Mouse (Mus musculus): ENCODE data around the gene Dctd. TPM values are rescaled to one million over a fixed set of nuclear protein-coding genes. Genes with fewer than 3 reads are reported as not detected.
A peak's percentile ranks its signal among the peaks of the same experiment; 100 is the strongest.
"Not testable (repeated sequence)": the region's sequence is repeated elsewhere in the genome, so short reads cannot be mapped to it uniquely, and the experiment has no call there.

Gene Dctd
- polyA plus RNA-seq, 1 experiment from 2014 or later = 21.2 TPM

DNA sequence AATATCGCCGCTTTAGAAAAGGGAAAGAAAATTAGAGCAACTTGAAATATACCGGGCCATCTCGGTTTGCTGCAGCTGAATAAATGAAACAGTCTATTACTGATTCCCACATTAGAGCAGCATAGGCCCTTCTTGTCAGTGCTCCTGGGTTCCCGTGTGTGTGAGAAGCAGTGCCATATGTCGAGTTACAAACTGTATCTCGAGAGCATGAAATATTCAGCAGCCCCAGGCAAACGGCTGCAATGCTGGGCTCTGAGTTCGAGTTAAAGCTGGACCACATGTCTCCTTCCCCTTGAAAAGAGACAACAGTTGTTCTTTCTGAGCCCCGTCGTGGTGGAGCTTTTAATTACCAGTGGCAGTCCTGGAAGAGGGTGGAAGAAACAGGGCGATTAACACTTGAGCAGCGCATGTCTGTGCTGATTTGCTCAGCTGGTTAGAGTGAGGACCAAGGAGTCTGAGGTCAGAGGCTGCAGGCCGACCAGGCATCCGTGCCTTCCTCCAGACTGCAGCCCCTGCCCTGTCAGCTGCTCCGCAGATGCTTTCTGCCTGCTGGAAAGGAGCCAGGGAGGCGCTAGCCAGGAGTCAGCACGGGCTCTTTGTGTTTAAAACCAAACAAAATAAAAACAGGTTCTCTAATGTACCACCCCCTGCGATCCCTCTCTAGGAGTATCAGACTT, 53.3 kb downstream of the Dctd start:
- 37% methylated on average over 19 of the region's 19 CpGs for WGBS
- peak; percentile 52 for ATAC-seq (ENCODE audit: low FRiP score)
- Histone ChIP-seq H3K4me1 (peaks cover 19% of the 10 kb centered on the region), H3K27me3 (peaks cover 35% of the 10 kb centered on the region), H3K9ac (no peak overlapping the region), H3K9me3 (0 out of 2 replicates have a peak, but pooled peaks cover 14% of the 10 kb centered on the region), H3K27ac (0 out of 2 replicates have a peak overlapping the region, but pooled peaks have one; percentile 26), H3K4me3 (replicated peaks) (no peak overlapping the region), H3K4me2 (no peak overlapping the region; the same call in 1 of the 2 replicates), H3K36me3 (replicated peaks) (no peaks in the 10 kb centered on the region)

DNA sequence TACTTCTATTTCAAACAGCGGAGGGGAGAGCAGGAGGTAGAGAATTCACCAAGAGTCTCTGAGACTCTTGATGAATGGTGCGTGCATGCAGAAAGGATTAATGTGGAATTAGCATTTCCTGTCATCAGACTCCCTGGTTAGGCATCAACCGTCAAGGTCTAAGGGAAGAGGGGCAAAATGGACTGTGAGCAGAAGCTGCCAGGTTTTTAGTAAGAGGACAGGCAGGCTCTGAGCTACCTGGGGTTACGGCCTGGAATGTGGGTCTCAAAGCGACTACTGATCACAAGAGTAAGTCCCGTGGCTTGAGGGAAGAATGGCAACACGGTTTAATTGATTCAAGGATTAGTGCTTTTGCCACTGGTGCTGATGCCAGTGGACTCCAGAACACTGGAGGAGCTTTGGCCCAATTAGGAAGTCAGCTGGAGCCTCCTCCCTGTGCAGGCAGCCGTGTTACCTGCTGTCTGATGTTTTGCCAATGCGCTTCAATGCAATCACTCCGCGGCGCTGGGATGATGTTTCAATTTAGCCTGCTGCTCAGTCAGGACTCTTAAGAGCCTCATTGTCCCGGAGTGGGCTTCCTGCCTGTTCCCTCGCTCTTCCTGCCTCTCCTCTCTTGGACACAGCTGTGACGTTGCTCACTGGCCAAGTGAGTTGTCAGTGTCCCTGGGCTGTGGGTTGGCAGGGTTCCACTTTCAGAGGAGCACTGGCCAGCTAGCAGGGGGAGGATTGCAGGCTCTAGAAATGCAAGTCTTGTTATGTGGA, 54.6 kb downstream of the Dctd start:
- no peak overlapping the region for H3K9ac ChIP-seq
- peaks cover 35% of the 10 kb centered on the region for H3K27me3 ChIP-seq
- H3K27ac ChIP-seq = 0 out of 2 replicates have a peak overlapping the region, but pooled peaks have one; percentile 25
- H3K4me3 ChIP-seq (replicated peaks) = 0 out of 2 replicates have a peak overlapping the region, but pooled peaks have one; percentile 1
- ATAC-seq (ENCODE audit: low FRiP score) = peak; percentile 64; the same call in 1 of the 2 replicates
- 0 out of 2 replicates have a peak, but pooled peaks cover 14% of the 10 kb centered on the region for H3K9me3 ChIP-seq
- WGBS = 7% methylated on average over 15 of the region's 15 CpGs
- peak overlapping the region; percentile 24 for H3K4me2 ChIP-seq
- H3K4me1 ChIP-seq = peaks cover 27% of the 10 kb centered on the region
- no peaks in the 10 kb centered on the region for H3K36me3 ChIP-seq (replicated peaks)

DNA sequence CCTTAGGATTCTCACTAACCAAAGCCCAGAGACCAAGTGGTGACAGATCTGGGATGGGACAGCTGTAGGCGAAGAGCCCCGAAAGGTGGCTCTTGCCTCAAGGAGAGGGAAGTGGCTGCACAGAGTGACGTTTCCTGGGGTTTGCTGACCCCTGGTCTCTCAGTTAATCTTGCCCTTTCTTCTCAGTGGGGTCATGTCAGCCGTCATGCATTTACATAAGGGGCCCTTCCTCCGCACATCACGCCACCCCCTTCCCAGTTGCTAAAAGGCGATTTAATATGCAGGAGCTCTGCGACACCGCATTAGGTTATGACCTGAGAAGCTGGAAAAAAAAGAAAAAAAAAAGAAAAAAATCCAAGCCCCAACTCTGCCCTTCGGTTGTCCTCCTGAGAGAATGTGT, 58.8 kb downstream of the Dctd start:
- H3K36me3 ChIP-seq (replicated peaks) = no peaks in the 10 kb centered on the region
- no peak overlapping the region for H3K4me3 ChIP-seq (replicated peaks)
- peaks cover 27% of the 10 kb centered on the region for H3K27me3 ChIP-seq
- 0 out of 2 replicates have a peak, but pooled peaks cover 5% of the 10 kb centered on the region for H3K9me3 ChIP-seq
- H3K4me2 ChIP-seq = no peak overlapping the region
- H3K27ac ChIP-seq = no peak overlapping the region
- H3K4me1 ChIP-seq = peaks cover 25% of the 10 kb centered on the region
- no peak overlapping the region for H3K9ac ChIP-seq
- WGBS = 52% methylated on average over 10 of the region's 10 CpGs
- ATAC-seq (ENCODE audit: low FRiP score) = no peak

DNA sequence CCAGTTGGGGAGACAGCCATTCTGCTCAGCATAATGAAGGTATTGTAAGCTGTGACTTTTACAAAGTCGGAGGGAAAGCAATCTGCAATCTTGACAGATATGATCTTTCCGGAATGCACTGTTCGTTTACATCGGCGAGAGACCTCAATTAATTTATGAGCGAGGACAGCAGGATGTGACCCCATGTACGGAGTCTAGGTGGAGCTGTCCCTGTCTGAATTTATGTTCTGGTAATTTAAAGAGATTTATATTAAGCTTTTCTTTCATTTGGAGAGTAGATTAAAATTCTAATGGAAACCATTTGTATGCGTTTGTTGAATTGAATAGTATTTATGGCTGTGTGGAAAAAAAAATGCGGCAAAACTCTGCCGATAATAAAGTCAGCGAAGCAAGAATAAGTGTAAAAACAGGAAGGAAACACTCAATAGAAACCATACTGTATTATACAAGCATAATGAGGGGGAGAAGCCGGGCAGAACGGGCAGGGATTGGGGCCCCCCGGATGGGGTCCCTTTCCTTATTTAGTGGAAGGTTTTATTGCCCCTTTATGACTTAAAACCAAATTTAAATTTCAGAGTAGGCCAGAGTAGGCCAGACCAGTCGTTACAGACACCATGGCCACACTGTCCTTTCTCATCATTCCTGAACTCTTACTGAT, 59.8 kb downstream of the Dctd start:
- Histone ChIP-seq H3K27ac (no peak overlapping the region), H3K4me1 (peaks cover 16% of the 10 kb centered on the region), H3K4me2 (no peak overlapping the region), H3K9ac (no peak overlapping the region), H3K4me3 (replicated peaks) (no peak overlapping the region), H3K36me3 (replicated peaks) (no peaks in the 10 kb centered on the region), H3K27me3 (peaks cover 18% of the 10 kb centered on the region), H3K9me3 (0 out of 2 replicates have a peak, but pooled peaks cover 5% of the 10 kb centered on the region)
- WGBS = 74% methylated on average over 15 of the region's 15 CpGs
- no peak for ATAC-seq (ENCODE audit: low FRiP score)

DNA sequence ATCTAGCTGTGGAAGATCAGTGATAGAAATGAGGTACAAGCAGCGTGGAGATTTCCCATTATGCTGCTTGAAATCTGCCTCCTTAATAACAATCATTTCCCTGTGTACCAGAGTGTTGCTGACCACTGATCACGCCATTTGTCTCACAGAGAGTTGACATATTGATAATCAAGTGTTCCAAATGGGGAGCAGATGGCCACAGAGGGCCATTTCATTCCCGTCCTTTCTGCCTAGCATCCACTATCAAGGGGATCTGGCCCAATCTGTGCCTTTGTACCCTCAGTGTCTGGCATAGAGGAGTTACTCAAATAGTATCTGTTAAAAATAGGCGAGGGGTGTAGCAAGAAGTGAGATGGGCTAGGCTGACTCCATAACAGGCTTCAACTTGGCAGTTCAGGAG, 78.5 kb downstream of the Dctd start:
- Histone ChIP-seq H3K9me3 (0 out of 2 replicates have a peak, but pooled peaks cover 4% of the 10 kb centered on the region), H3K4me3 (replicated peaks) (no peak overlapping the region), H3K4me1 (peaks cover 17% of the 10 kb centered on the region), H3K4me2 (no peak overlapping the region), H3K27me3 (no peaks in the 10 kb centered on the region), H3K36me3 (replicated peaks) (no peaks in the 10 kb centered on the region), H3K9ac (no peak overlapping the region), H3K27ac (no peak overlapping the region)
- no peak for ATAC-seq (ENCODE audit: low FRiP score)
- 82% methylated on average over 4 of the region's 4 CpGs for WGBS

DNA sequence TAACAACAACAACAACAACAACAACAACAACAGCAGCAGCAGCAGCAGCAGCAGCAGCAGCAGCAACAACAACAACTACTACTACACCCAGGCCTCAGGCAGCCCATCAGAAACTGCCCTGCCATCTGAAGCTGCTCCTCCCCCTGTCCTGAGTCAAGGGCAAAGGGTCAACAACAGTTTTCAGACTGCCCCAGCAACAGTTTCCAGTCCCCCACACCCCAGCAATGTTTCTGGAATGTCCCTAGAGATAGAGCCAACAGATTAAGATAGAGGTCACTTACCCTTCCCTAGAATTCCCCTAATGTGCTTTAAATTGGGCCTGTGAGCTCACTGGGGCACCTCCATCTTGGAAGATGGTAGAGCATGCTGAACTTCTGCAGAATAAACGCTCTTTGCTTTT, 79.0 kb downstream of the Dctd start:
- H3K27me3 ChIP-seq = no peaks in the 10 kb centered on the region
- no peaks in the 10 kb centered on the region for H3K36me3 ChIP-seq (replicated peaks)
- H3K4me3 ChIP-seq (replicated peaks) = no peak overlapping the region
- no peak for ATAC-seq (ENCODE audit: low FRiP score)
- H3K4me2 ChIP-seq = no peak overlapping the region
- 88% methylated on average over 1 of the region's 1 CpGs for WGBS
- no peak overlapping the region for H3K9ac ChIP-seq
- peaks cover 17% of the 10 kb centered on the region for H3K4me1 ChIP-seq
- 0 out of 2 replicates have a peak, but pooled peaks cover 4% of the 10 kb centered on the region for H3K9me3 ChIP-seq
- no peak overlapping the region for H3K27ac ChIP-seq

DNA sequence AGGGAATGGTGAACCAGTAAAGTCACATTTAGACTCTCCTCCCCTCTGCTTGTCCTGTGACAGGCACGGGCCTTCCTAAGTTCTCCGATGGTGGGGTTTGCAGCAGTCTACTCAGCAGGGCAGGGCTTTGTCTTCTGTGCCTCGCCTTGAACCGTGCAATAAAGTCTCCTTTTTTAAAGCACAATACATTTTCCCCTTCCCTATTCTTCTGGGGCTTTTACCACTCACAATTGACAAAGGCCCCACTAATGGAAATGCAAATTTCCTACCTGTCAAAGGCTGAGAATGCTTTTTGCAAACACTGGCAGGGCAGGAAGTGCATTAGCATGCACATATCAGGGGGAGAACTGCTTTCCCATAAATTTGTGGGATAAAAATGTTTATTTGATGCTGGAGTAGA, 80.1 kb downstream of the Dctd start:
- Histone ChIP-seq H3K36me3 (replicated peaks) (no peaks in the 10 kb centered on the region), H3K4me3 (replicated peaks) (no peak overlapping the region), H3K4me1 (peaks cover 17% of the 10 kb centered on the region), H3K4me2 (no peak overlapping the region; the same call in 1 of the 2 replicates), H3K27ac (peak overlapping the region; percentile 51; the same call in 1 of the 2 replicates), H3K9me3 (0 out of 2 replicates have a peak, but pooled peaks cover 4% of the 10 kb centered on the region), H3K27me3 (no peaks in the 10 kb centered on the region), H3K9ac (no peak overlapping the region)
- WGBS = 7% methylated on average over 4 of the region's 4 CpGs
- ATAC-seq (ENCODE audit: low FRiP score) = peak; percentile 81

DNA sequence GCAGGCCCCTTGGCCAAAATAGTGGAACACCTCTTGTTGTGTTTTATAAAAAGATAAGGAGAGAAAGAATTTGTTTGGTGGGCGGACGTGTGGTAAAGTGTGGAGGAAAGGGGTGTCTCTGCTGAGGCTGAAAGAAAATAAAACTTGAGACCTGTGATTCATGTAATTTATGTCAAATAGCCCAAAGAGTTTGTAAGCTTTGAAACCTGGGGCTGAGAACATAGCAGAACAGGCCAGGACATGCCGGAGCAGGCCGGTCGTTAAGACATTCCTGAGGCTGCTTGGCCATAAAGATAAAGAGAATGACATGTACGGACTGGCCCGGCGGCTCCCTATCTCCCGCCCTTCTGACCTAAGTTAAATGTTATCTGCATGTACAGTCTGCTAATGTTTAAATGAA, 81.3 kb downstream of the Dctd start:
- not testable (repeated sequence) for H3K4me2 ChIP-seq; H3K27ac ChIP-seq; H3K9ac ChIP-seq; H3K36me3 ChIP-seq (replicated peaks); H3K4me3 ChIP-seq (replicated peaks); H3K27me3 ChIP-seq; ATAC-seq (ENCODE audit: low FRiP score); H3K9me3 ChIP-seq
- H3K4me1 ChIP-seq = peaks cover 17% of the 10 kb centered on the region
- WGBS = 92% methylated on average over 9 of the region's 9 CpGs

DNA sequence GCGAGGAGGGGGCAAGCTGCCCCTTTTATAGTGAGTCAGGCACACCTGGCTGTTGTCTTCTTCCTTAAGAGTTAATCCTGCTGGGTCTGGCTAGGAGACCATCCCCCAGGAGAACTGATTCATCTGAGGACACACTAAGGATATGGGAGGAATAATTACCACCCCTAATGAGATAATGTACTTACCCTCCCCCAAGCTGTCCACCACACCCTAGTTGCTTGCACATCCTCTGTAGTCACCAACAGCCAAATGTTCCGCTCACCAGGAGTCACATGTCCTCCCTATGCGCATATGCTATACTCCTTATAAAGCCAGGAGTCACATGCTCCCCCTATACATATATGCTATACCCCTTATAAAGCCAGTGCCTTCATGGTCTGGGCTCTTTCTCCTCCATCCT, 82.1 kb downstream of the Dctd start:
- no peak overlapping the region for H3K4me3 ChIP-seq (replicated peaks)
- 93% methylated on average over 3 of the region's 3 CpGs for WGBS
- ATAC-seq (ENCODE audit: low FRiP score) = 0 out of 2 replicates have a peak, but pooled peaks have one; percentile 21

DNA sequence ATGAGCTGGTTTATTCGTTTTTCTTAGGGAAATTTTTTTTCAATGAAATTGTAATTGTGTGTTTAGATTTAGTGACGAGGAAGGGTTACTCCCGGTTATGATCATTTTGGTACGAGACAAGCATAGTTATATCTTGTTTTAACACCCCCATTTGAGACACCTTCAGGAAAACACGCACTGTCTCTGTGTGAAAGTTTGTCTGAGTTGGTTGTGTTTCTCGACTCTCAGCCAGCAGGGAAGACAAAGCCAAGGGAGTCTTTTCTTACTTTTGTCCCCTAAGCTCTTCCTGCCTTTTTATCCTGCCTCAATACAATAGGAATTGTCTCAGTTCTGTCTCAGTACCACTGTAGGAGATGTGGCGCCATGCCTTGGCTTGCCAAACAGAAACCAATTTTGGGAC, 84.9 kb downstream of the Dctd start:
- no peaks in the 10 kb centered on the region for H3K27me3 ChIP-seq
- no peak overlapping the region for H3K4me3 ChIP-seq (replicated peaks)
- no peak for ATAC-seq (ENCODE audit: low FRiP score)
- no peak overlapping the region for H3K9ac ChIP-seq
- peaks cover 8% of the 10 kb centered on the region for H3K4me1 ChIP-seq
- no peak overlapping the region for H3K27ac ChIP-seq
- H3K4me2 ChIP-seq = no peak overlapping the region
- WGBS = 81% methylated on average over 7 of the region's 7 CpGs
- H3K36me3 ChIP-seq (replicated peaks) = no peaks in the 10 kb centered on the region
- peaks cover 7% of the 10 kb centered on the region; the same call in 1 of the 2 replicates for H3K9me3 ChIP-seq

More for the DNA sequence above, 82.1 kb downstream of the Dctd start:
- H3K9me3 ChIP-seq = 0 out of 2 replicates have a peak, but pooled peaks cover 4% of the 10 kb centered on the region
- no peak overlapping the region for H3K4me2 ChIP-seq
- H3K36me3 ChIP-seq (replicated peaks) = no peaks in the 10 kb centered on the region
- no peaks in the 10 kb centered on the region for H3K27me3 ChIP-seq
- peaks cover 17% of the 10 kb centered on the region for H3K4me1 ChIP-seq
- H3K9ac ChIP-seq = no peak overlapping the region
- H3K27ac ChIP-seq = no peak overlapping the region

DNA sequence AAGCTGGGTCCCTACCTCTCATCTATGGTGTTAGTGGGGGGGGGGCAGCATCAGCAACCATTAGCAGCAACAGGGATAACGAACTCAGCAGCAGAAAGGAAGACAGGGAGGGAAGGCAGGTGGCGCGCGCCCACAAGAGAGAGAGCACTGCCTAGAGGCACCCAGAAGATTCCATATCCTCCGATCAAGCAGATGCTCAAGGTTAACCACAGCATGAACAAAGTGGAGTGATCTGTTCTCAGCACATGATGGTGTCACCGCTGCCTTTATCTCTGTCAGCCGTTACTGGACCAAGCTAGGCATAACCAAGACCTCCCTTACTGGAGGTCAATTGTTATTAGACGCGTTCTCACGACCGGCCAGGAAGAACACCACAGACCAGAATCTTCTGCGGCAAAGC, 89.7 kb downstream of the Dctd start:
- 97% methylated on average over 12 of the region's 12 CpGs for WGBS
- no peak overlapping the region for H3K9ac ChIP-seq

DNA sequence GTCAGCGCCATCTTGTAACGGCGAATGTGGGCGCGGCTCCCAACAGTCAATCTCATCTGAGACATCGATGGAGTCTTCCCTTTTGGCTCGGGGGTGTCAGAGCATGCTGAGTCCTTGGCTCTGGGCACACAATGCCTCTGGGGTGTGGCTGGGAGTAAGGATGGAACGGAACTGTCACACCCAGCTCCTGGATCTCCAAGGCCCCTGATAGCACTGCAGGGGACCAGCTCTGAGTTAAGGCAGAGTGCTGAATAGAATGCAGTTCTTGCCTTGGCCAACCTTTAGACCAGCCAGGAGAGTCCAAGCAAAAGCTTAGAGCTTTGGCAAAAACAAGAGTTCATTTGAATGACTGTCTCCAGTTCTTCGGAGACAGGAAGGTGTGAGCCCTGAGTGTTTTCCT, 97.1 kb downstream of the Dctd start:
- Histone ChIP-seq H3K27me3 (no peaks in the 10 kb centered on the region), H3K4me1 (no peaks in the 10 kb centered on the region), H3K9me3 (0 out of 2 replicates have a peak, but pooled peaks cover 8% of the 10 kb centered on the region), H3K4me3 (replicated peaks) (no peak overlapping the region), H3K4me2 (no peak overlapping the region), H3K9ac (no peak overlapping the region), H3K36me3 (replicated peaks) (no peaks in the 10 kb centered on the region), H3K27ac (no peak overlapping the region)
- WGBS = 90% methylated on average over 9 of the region's 9 CpGs
- ATAC-seq (ENCODE audit: low FRiP score) = no peak

More for the DNA sequence above, 89.7 kb downstream of the Dctd start:
- no peak overlapping the region for H3K4me2 ChIP-seq
- H3K36me3 ChIP-seq (replicated peaks) = no peaks in the 10 kb centered on the region
- H3K4me3 ChIP-seq (replicated peaks) = no peak overlapping the region
- H3K27me3 ChIP-seq = no peaks in the 10 kb centered on the region
- H3K9me3 ChIP-seq = peaks cover 4% of the 10 kb centered on the region; the same call in 1 of the 2 replicates
- H3K27ac ChIP-seq = no peak overlapping the region
- ATAC-seq (ENCODE audit: low FRiP score) = no peak
- H3K4me1 ChIP-seq = no peaks in the 10 kb centered on the region

All from forebrain, embryonic 12.5 days (tissue).